Mouse (Mus musculus) C2C12 (cell line): ENCODE measurements around the gene Abhd2.

Experiments
- CTCF ChIP-seq: IDR thresholded peaks from one replicate; pipeline ENCODE4 v1.5.1; 2011; ENCODE audit not compliant: control insufficient read depth, insufficient read depth, insufficient read length
- FOSL1 ChIP-seq: IDR thresholded peaks from one replicate; pipeline ENCODE4 v1.8.0; 2011; ENCODE audit warnings: mild to moderate bottlenecking, low read length; ENCODE audit not compliant: poor library complexity, insufficient read depth, severe bottlenecking
- MYOD1 ChIP-seq: IDR thresholded peaks from one replicate; pipeline ENCODE4 v1.6.1; 2011; ENCODE audit warnings: low read depth; ENCODE audit not compliant: control insufficient read depth, insufficient read length
- USF1 ChIP-seq: IDR thresholded peaks from one replicate; pipeline ENCODE4 v1.6.1; 2011; ENCODE audit warnings: low read depth, mild to moderate bottlenecking, control low read depth, moderate library complexity

DNA sequence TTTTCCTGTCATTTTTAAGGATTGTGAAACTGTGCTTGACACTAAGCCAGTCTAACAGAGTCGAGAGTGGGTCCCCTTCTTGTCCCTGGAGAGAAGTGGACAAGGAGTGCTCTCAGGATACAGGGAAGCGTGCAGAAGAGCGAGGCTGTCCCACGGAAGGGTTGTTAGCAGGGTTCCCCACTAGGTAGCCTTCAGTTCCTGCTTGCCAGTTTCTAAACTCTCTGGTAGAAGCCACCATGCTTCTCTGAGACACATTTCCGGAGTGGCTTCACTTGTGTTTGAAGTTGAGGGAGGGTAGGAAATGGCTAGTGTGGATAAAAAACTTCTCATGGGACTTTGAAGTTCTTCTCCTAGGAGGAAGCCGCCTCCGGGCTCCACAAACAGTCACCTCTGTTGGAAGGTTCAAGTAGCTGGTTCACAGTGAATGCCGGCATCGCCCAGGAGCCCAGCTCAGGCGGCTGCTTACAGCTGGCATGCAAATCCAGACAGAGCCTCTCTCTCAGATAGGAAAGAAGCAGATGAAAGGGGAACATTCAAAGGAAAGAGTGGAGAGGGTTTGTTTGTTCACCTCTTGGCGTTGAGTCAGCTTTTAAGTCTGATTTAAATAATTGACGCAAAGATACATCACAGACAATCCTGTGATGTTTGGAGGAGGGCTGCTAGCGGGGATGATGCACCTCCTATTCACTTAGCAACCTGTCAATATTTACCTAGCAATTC lies 27.6 kb downstream of the Abhd2 start:
- TF ChIP-seq USF1 (no peak), FOSL1 (no peak), CTCF (no peak), MYOD1 (no peak)
